Mouse (Mus musculus): Measurements from ENCODE around the gene Hist1h4b. TPM values are rescaled to one million over a fixed set of nuclear protein-coding genes. Genes with fewer than 3 reads are reported as not detected.
A peak's percentile ranks its signal among the peaks of the same experiment; 100 is the strongest.
"Not testable (repeated sequence)": the region's sequence is repeated elsewhere in the genome, so short reads cannot be mapped to it uniquely, and the experiment has no call there.

The Hist1h4b gene
- polyA plus RNA-seq, 1 experiment from 2014 or later: 4.9 TPM

DNA sequence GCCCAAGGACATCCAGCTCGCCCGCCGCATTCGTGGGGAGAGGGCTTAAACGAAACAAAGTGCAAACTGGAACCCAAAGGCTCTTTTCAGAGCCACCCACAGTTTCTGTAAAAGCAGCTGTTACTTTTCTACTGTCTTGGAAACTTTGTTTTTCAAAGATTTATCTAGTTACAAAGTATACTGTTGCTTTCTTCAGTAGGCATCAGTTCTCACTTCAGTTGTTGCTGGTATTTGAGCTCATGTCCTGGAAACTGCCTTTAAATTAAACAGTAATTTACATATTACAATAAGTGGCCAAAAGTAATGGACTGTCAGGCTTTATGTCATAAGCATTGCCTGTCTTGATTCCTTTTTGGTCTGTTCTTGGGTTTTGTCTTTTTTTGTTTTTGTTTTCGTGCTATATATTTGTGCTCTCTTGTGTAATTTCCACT is 4.1 kb upstream of the Hist1h4b start:
- H3K36me3 ChIP-seq: no peaks in the 10 kb centered on the region
- peak overlapping the region; percentile 51 for H3K4me3 ChIP-seq
- 2% methylated on average over 6 of the region's 6 CpGs for WGBS
- no peaks in the 10 kb centered on the region for H3K9me3 ChIP-seq (replicated peaks)
- no peaks in the 10 kb centered on the region for H3K27me3 ChIP-seq (ENCODE audit: low read depth, poor library complexity, severe bottlenecking)
- DNase-seq (ENCODE audit: low spot score): no peak
- peaks cover 27% of the 10 kb centered on the region for H3K4me1 ChIP-seq
- H3K27ac ChIP-seq (replicated peaks): peak overlapping the region; percentile 92

DNA sequence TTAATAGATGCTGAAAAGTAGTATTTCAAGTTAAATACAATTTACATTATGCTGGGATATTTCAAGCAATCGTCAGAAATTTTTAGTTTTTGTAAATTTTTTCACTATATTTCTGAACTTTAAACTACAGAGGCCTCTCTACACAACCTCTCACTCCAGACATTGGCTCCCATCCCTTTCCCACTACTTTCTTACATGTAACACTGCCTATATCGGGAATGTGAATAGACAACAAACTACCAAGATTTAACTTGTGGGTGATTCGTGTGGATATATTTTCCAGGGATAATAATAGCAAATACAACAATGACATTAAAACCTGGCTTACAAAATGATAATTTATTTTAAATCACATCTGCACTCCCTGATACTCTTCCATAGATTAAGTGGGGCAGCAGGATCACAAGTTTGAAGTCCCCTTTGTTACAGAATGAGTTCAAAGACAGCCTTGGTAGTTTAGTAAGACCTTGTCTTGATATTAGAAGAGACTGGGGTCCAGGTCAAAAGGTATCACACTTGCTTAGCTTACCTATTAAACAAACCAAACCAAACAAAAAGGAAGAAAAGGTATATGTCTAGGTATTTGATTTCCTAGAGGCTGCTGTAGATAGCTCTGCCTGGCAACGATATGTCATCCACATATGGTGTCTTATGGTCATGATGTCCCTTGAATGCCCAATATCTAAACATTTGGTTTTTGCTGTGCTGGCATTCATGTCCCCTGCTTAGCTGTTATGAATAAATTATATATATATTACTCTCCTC is 3.3 kb upstream of the Hist1h4b start:
- WGBS: 63% methylated on average over 4 of the region's 4 CpGs
- H3K9me3 ChIP-seq (replicated peaks): no peaks in the 10 kb centered on the region
- H3K36me3 ChIP-seq: no peaks in the 10 kb centered on the region
- peak overlapping the region; percentile 51 for H3K4me3 ChIP-seq
- no peak for DNase-seq (ENCODE audit: low spot score)
- peak overlapping the region; percentile 92 for H3K27ac ChIP-seq (replicated peaks)
- H3K4me1 ChIP-seq: peaks cover 23% of the 10 kb centered on the region
- no peaks in the 10 kb centered on the region for H3K27me3 ChIP-seq (ENCODE audit: low read depth, poor library complexity, severe bottlenecking)

DNA sequence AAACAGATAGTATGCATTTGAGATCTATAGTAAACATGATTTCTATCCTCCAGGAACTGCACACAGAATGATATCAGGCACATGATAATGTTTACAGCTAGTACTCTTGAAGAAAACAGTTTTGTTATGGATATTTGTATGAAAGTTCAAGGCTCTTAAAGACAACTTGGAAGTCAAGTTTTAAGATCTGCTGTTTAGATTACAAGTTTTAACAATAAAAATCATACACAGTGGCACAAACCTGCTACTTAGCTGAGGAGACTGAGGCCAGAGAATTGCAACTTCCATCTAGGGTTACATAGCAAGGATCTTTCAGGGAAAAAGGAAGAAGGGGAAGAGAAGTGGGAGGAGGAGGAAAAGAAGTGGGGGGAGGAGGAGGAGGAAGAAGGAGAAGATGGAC is 1.8 kb upstream of the Hist1h4b start:
- Histone ChIP-seq H3K27me3 (ENCODE audit: low read depth, poor library complexity, severe bottlenecking) (no peaks in the 10 kb centered on the region), H3K4me3 (no peak overlapping the region), H3K27ac (replicated peaks) (peak overlapping the region; percentile 92), H3K4me1 (peaks cover 28% of the 10 kb centered on the region), H3K36me3 (no peaks in the 10 kb centered on the region), H3K9me3 (replicated peaks) (no peaks in the 10 kb centered on the region)
- no peak for DNase-seq (ENCODE audit: low spot score)

DNA sequence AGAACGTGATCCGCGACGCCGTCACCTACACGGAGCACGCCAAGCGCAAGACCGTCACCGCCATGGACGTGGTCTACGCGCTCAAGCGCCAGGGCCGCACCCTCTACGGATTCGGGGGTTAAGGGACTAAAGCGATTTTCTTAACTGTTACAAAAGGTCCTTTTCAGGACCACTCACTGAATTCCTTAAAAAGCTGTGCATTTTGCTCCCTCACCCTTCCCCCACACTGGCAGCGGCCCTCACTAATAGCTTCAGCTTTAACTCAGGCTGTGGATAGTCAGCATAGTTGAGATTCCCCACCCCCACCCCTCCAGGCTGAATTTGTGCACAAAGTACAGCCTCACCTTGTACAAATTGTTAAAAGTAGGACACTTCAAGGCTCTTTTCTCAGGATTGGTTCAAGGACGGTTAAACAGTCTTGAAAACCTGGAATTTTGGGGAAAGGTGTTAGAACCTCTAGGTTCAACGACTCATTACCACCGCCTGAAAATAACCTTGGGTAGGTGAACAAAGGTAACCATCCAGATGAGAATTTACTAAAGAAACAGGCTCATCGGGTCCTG is 479 bp downstream of the Hist1h4b start:
- Histone ChIP-seq H3K27me3 (ENCODE audit: low read depth, poor library complexity, severe bottlenecking) (no peaks in the 10 kb centered on the region), H3K36me3 (no peaks in the 10 kb centered on the region), H3K9me3 (replicated peaks) (no peaks in the 10 kb centered on the region), H3K4me3 (peak overlapping the region; percentile 53), H3K27ac (replicated peaks) (peak overlapping the region; percentile 92), H3K4me1 (peaks cover 36% of the 10 kb centered on the region)
- WGBS: under 1% methylated on average over 23 of the region's 23 CpGs
- DNase-seq (ENCODE audit: low spot score): peak; percentile 63

DNA sequence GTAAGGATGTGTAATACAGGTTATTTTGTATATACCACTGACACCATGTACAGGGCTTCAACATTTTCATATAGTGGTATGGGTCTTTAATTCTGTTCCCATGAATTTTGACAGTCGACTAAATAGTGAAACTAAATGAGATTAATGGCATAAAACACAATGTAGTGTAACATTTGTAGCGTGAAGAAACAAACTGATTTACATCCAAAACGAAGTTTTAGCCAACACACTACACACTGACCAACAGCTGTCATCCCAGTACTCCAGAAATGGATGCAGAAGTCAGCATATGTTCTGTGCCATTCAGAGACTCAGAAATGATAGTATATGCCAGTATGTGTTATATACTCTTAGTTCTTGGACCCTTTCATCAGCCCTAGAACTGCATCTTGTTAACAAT is 1.1 kb downstream of the Hist1h4b start:
- H3K4me3 ChIP-seq: peak overlapping the region; percentile 53; the same call in 1 of the 2 replicates
- peaks cover 32% of the 10 kb centered on the region for H3K4me1 ChIP-seq
- H3K9me3 ChIP-seq (replicated peaks): no peaks in the 10 kb centered on the region

DNA sequence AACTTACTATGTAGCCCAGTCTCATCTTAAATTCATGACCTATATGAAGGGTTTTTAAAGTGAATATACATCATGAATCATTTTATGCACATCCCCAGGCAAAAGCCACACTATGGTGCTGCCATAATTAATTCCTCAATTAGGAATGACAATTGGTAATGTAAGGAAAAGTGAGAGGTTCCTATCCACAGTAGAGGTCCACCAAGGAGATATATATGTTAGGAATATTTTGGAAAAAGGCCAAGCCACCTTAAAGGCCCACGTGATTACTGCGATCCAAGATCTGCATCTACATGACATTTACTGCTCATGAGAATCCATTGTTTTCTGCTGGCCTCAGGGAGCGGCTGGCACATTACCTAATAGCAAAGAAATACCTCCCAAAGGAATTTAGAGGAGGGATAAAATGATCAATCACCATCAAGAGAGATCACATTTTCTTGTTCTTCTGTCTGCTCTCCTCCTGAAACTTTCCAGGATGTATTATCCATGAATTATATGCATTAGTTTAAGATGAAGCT is 2.5 kb downstream of the Hist1h4b start:
- H3K4me1 ChIP-seq: peaks cover 40% of the 10 kb centered on the region
- H3K4me3 ChIP-seq: peak overlapping the region; percentile 69; the same call in 1 of the 2 replicates
- H3K27me3 ChIP-seq (ENCODE audit: low read depth, poor library complexity, severe bottlenecking): no peaks in the 10 kb centered on the region
- DNase-seq (ENCODE audit: low spot score): no peak
- H3K36me3 ChIP-seq: no peaks in the 10 kb centered on the region
- peak overlapping the region; percentile 92 for H3K27ac ChIP-seq (replicated peaks)
- H3K9me3 ChIP-seq (replicated peaks): no peaks in the 10 kb centered on the region
- 81% methylated on average over 3 of the region's 3 CpGs for WGBS

More for the DNA sequence above, 1.1 kb downstream of the Hist1h4b start:
- no peak for DNase-seq (ENCODE audit: low spot score)
- H3K36me3 ChIP-seq: no peaks in the 10 kb centered on the region
- H3K27me3 ChIP-seq (ENCODE audit: low read depth, poor library complexity, severe bottlenecking): no peaks in the 10 kb centered on the region
- 44% methylated on average over 3 of the region's 3 CpGs for WGBS
- H3K27ac ChIP-seq (replicated peaks): peak overlapping the region; percentile 92

DNA sequence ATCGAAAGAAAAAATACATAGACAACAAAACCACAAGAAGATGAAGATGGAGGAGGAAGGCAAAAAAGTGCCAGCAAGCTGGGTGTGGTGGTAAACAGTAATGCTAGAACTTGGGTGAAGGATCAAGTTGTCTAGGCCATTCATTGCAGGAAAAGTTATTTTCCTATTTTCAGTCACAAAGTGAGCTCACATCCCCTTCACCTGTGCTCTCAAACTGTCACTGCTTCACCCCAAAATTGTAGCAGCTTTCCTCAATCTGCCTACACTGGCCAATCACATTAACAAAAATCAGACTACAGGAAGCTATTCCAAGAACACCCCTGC is 3.1 kb downstream of the Hist1h4b start:
- H3K27me3 ChIP-seq (ENCODE audit: low read depth, poor library complexity, severe bottlenecking): no peaks in the 10 kb centered on the region
- WGBS: 70% methylated on average over 1 of the region's 1 CpGs
- H3K4me1 ChIP-seq: peaks cover 46% of the 10 kb centered on the region
- H3K27ac ChIP-seq (replicated peaks): peak overlapping the region; percentile 92
- H3K4me3 ChIP-seq: peak overlapping the region; percentile 69
- no peak for DNase-seq (ENCODE audit: low spot score)
- H3K9me3 ChIP-seq (replicated peaks): no peaks in the 10 kb centered on the region
- no peaks in the 10 kb centered on the region for H3K36me3 ChIP-seq

DNA sequence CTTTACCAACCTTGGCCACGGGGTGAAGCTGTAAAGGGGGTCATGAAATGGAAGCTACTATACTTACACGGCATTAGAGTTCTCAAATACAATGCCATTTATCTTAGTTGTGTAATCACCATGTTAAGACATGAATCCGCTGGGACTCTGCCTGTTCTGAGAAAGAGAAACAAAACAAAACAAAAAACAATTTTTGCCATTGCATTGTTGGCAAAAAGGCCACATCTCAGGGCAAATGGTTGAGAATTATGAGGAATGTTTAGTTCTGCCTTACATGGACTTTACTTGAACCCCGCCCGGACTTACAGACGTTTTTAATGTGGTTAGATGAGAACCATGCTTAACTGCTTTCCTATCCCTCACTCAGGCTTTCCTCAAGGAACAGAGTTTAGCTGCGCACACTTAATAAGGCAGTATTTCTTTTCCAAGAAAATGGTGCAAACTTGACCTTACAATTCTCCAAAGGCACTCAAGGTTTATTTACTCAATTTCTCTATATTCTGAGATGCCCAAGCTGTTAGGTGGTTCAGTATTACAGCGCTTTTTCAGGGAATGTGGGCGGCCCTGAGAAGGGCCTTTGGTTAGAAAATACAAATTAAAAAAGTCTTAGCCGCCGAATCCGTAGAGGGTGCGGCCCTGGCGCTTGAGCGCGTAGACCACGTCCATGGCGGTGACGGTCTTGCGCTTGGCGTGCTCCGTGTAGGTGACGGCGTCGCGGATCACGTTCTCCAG is 3.6 kb downstream of the Hist1h4b start:
- peaks cover 50% of the 10 kb centered on the region for H3K4me1 ChIP-seq

DNA sequence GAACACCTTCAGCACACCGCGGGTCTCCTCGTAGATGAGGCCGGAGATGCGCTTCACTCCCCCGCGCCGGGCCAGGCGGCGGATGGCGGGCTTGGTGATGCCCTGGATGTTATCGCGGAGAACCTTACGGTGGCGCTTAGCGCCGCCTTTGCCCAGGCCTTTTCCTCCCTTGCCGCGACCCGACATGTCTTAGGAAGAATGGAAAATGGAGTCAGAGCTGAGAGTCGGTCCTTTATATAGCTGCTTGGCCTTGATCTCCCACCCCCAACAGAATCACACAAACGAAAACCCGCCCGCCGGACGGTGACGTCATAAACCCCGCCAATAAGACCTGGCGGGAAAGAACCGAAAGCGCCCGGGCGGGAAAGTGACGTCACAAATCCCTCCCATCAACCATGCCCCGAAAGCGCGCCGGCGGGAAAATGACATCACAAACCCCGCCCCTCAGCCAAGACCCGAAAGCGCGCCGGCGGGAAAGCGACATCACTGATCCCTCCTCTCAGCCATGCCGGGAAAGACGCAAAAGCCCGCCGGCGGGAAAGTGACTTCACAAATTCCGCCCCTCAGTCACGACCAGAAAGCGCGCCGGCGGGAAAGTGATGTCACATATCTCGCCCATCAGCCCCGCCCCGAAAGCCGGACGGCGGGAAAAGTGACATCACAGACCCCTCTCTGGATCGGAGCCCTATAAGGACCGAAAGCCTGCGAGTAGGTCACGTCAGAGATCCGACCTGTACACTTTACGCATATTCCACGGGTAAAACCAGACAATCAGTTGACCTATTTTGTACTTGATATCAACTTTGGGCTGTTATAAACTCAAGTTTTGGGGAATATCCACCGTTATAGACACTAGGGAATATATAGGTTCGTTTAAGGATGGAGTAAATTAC is 4.4 kb downstream of the Hist1h4b start, which contains the start of gene Hist1h4a:
TSS of gene Hist1h4a (minus strand) at position 259 of the 893 bp plus-strand sequence.
- Histone ChIP-seq H3K27me3 (ENCODE audit: low read depth, poor library complexity, severe bottlenecking) (no peaks in the 10 kb centered on the region), H3K27ac (replicated peaks) (peak within 1 kb of the TSS; percentile 92), H3K36me3 (no peaks in the 10 kb centered on the region), H3K4me1 (peaks cover 50% of the 10 kb centered on the region), H3K4me3 (peak within 1 kb of the TSS; percentile 69), H3K9me3 (replicated peaks) (no peaks in the 10 kb centered on the region)
- under 1% methylated on average over 72 of the region's 72 CpGs for WGBS
- peak; percentile 99 for DNase-seq (ENCODE audit: low spot score)

More for the DNA sequence above, 3.6 kb downstream of the Hist1h4b start:
- Histone ChIP-seq H3K36me3 (no peaks in the 10 kb centered on the region), H3K4me3 (peak overlapping the region; percentile 69), H3K9me3 (replicated peaks) (no peaks in the 10 kb centered on the region), H3K27ac (replicated peaks) (peak overlapping the region; percentile 92), H3K27me3 (ENCODE audit: low read depth, poor library complexity, severe bottlenecking) (no peaks in the 10 kb centered on the region)
- peak; percentile 50 for DNase-seq (ENCODE audit: low spot score)
- under 1% methylated on average over 22 of the region's 27 CpGs for WGBS

DNA sequence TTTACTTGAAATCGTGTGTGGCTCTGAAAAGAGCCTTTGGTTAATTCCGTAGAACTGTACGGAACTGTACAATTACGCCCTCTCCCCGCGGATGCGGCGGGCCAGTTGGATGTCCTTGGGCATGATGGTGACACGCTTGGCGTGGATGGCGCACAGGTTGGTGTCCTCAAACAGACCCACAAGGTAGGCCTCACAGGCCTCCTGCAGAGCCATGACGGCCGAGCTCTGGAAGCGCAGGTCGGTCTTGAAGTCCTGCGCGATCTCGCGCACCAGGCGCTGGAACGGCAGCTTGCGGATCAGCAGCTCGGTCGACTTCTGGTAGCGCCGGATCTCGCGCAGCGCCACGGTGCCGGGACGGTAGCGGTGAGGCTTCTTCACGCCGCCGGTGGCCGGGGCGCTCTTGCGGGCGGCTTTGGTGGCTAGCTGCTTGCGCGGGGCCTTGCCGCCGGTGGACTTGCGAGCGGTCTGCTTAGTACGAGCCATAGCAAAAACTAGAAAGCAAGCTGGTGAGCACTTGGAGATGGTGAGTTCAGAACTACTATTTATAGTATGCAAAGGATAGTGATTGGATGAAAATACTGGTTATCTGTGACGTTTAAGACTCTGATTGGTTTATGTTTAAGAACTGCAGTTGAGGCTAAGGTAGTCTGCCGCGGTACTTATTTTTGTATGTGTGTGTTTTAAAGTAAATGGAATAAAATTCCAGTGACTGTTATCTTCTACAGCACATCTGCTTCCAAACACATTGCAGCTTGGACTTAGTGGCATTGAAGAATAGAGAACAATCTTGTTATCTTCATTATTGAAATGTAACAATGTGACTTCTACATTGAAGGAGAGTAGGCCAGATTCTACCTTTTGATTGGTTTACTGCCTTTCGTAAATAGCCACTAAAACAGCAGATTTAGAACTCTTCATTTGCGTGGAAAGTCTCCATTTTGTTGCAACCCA is 5.3 kb downstream of the Hist1h4b start, which contains the start of gene Hist1h3a:
TSS of gene Hist1h3a (minus strand) at position 516 of the 951 bp plus-strand sequence.
- not testable (repeated sequence) for H3K36me3 ChIP-seq; H3K9me3 ChIP-seq (replicated peaks); H3K27me3 ChIP-seq (ENCODE audit: low read depth, poor library complexity, severe bottlenecking)
- H3K27ac ChIP-seq (replicated peaks): peak within 1 kb of the TSS; percentile 92
- DNase-seq (ENCODE audit: low spot score): peak; percentile 69
- peaks cover 49% of the 10 kb centered on the region for H3K4me1 ChIP-seq
- WGBS: under 1% methylated on average over 40 of the region's 52 CpGs
- H3K4me3 ChIP-seq: peak within 1 kb of the TSS; percentile 69

DNA sequence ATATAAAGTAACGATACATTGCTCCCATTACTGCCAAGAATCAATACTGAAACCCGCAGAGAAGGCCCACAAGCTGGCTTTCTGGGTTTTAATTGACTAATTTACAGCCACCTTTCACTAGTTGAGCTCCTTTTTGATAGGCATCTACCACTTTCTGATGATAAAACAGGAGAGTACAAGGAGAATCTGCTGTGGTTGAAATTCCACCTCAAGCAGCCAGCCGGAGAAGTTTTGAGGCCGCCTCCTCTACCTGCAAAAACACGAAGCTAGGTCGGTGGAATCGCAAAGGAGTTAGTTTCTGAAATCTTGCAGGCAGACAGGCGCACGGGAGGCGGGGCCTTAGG is 6.4 kb downstream of the Hist1h4b start:
- Histone ChIP-seq H3K27ac (replicated peaks) (peak overlapping the region; percentile 92), H3K27me3 (ENCODE audit: low read depth, poor library complexity, severe bottlenecking) (no peaks in the 10 kb centered on the region), H3K4me3 (peak overlapping the region; percentile 69), H3K4me1 (peaks cover 40% of the 10 kb centered on the region), H3K36me3 (no peaks in the 10 kb centered on the region), H3K9me3 (replicated peaks) (no peaks in the 10 kb centered on the region)
- DNase-seq (ENCODE audit: low spot score): no peak
- WGBS: under 1% methylated on average over 10 of the region's 10 CpGs
